Mouse (Mus musculus) right cerebral cortex, adult 18-20 months (tissue): ENCODE measurements around the gene Lias.

Experiments
- DNase-seq: peaks from one replicate; pipeline ENCODE4 v3.0.0; 2022; ENCODE audit warnings: mixed read lengths

Lias gene

GRCm38 (mm10) chr5:65428321-65428720, 37.0 kb downstream of the Lias start:
- DNase-seq = no peak

- DNase-seq = no peak
These were observed 38.1 kb downstream of the Lias start for GRCm38 (mm10) chr5:65429441-65429840.

- DNase-seq = no peak
These were observed 43.4 kb downstream of the Lias start for GRCm38 (mm10) chr5:65434471-65435362.

- peak; percentile 13 for DNase-seq
These were observed 44.1 kb downstream of the Lias start for GRCm38 (mm10) chr5:65435363-65435805.

DNA sequence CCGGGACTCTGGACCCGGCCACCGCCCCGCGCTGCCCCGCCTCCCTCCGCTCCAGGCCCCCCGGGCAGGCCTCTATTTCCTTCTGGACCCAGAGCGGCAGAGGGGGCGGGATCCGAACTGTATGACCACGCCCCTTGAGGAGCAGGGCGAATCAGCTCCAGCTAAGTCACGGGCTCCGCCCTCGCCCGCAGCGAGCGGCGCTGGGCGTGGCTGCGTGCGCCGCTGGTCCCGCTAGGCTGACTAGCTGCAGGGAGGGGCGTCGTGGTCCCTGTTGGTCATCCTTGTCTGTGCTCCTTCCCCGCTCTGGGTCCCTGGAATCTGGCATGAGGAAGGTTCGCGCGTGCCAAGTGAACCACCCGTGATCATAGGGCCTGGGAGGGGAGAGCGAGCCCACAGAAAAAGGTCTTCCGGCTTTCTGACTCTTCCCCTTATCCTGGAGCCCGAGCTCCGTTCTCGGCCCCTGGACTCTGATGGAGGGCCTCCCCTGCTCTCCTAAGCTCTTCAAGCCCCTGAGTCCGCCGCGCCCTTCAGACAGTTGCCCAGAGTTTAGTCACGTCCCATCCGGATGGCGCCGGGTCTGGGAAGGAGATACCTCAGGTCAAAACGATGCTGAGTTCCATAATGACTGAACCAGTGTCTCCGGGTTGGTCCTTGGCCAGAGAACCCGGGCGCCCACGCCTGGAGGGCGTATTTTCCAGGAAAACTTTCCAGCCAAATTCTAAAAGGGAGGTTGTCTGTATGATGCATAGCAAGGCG, 44.7 kb downstream of the Lias start, which contains the start of gene Ugdh:
TSS of gene Ugdh (minus strand) at position 144 of the 756 bp plus-strand sequence.
- peak; percentile 97 for DNase-seq

- DNase-seq = no peak
These were observed 46.7 kb downstream of the Lias start for GRCm38 (mm10) chr5:65438041-65438440.

- no peak for DNase-seq
These were observed 53.7 kb downstream of the Lias start for GRCm38 (mm10) chr5:65444981-65445380.

GRCm38 (mm10) chr5:65446756-65447155, 55.5 kb downstream of the Lias start:
- no peak for DNase-seq

GRCm38 (mm10) chr5:65447826-65448225, 56.5 kb downstream of the Lias start:
- DNase-seq = no peak

- DNase-seq = no peak
These were observed 57.6 kb downstream of the Lias start for GRCm38 (mm10) chr5:65448941-65449340.

DNA sequence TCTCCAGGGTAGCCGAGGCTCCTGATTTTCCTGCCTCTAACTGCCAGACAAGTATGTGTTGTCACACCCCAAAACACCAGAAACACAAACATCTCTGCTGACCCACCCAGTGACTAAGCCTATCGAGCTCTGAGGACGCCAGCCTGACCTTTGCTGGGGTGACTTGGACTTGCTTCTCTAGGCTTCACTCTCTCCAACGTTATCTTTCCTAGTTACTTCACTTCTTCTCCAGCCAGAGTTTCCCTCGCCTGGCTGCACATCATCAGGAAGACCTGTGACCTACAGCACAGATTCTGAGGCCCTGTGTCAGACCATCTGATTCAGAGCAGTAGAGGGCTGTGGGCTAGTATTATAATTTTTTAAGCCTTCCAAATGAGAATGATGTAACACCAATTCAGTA, 63.5 kb downstream of the Lias start:
- DNase-seq = no peak

DNA sequence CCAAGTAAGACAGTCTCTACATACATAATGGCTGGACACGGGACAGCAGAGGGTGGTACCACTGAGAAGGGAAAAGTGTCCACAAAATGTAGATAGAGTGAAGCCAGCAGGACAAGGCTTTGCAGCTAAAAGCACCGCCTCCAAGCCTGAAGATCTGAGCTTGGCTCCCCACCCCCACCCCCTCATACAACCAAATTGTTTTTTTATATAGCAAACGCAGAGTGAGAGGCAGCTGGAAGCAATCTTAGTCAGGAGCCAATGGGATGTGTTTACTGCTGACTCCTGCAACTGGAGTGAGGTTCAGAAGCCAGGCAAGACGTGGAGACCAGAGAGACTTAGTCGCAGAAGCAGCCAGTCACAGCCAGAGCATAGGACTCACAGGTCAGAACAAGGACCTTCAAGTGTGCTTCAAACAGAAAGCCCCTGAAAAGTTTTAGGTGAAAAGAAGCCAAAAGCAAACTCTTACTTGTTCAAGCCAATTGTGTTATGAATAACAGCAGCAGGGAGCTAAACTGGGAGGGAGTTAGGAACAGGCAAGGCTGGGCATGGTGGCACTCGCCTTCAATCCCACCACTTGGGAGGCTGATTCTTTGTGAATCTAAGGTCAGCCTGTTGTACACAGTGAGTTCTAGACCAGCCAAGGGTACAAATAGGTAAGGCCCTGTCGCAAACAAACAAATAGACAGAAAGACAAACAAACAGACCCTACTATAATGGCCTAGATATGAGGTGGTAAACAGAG, 66.0 kb downstream of the Lias start:
- DNase-seq = no peak

DNA sequence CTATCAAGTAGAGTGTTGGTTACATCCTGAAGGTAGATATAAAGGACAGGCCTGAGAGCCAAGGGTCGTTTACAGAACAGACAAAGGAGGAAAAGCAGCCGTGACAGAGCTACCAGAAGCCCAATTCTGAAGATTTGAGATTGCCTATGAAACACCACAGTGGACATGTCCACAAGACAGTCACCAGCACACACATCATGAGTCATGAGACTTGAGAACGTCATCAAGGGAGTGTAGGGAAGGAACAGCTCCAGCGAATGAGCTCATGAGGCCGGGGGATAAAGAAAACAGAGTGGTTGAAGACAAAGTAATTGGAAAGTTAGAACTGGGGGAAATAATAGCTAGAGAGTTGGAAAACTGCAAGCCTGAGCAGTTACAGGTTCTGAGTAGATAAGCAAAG, 66.5 kb downstream of the Lias start:
- DNase-seq = no peak

- DNase-seq = no peak
These were observed 68.2 kb downstream of the Lias start for GRCm38 (mm10) chr5:65459454-65459853.
